Mouse (Mus musculus) olfactory bulb, adult 2 months (tissue): ENCODE results near the gene Atad3a. TPM values are rescaled to one million over a fixed set of nuclear protein-coding genes. Genes with fewer than 3 reads are reported as not detected.
A peak's percentile ranks its signal among the peaks of the same experiment; 100 is the strongest.

ENCODE experiments used
- H3K27ac ChIP-seq: fragments of 200-500 bp; 2 replicates; pipeline ENCODE4 v1.5.1; 2012; ENCODE audit warnings: low read depth, low read length; ENCODE audit not compliant: insufficient read depth
- H3K4me1 ChIP-seq: fragments of 200-500 bp; 2 replicates; pipeline ENCODE4 v1.6.1; 2012; ENCODE audit warnings: low read length; ENCODE audit not compliant: control insufficient read depth, insufficient read depth
- H3K4me3 ChIP-seq: fragments of 200-500 bp; 2 replicates; pipeline ENCODE4 v1.5.1; 2012; ENCODE audit warnings: mild to moderate bottlenecking, low read depth, low read length, moderate library complexity; ENCODE audit not compliant: insufficient read depth
- CTCF ChIP-seq: fragments of 200-500 bp; IDR thresholded peaks from 2 replicates; pipeline ENCODE4 v1.5.1; 2012; ENCODE audit warnings: low read depth, mild to moderate bottlenecking, low read length, moderate library complexity; ENCODE audit not compliant: insufficient read depth
- POLR2A ChIP-seq: fragments of 200-500 bp; IDR thresholded peaks from 2 replicates; pipeline ENCODE4 v1.6.1; 2012; ENCODE audit warnings: mild to moderate bottlenecking, low read depth, low read length, moderate library complexity; ENCODE audit not compliant: insufficient read depth
- WGBS: fragments of 180-500 bp; shearing (Covaris S2); methylation state at CpG from one replicate; pipeline ENCODE4 v1.1.7; 2018; 5-methylcytosine and 5-hydroxymethylcytosine counted together
- polyA plus RNA-seq: library from polyadenylated mRNA; stranded (reverse); fragments of >200 nt; gene quantifications from 2 replicates; pipeline ENCODE4 v1.2.4, GENCODE M21; 2012; ENCODE audit warnings: low replicate concordance; ENCODE audit not compliant: missing spikeins, insufficient read depth, insufficient read length

Gene Atad3a
- polyA plus RNA-seq, 1 experiment: not detected

- Histone ChIP-seq H3K27ac (peak within 1 kb of the TSS; percentile 69; the same call in 1 of the 2 replicates), H3K4me3 (peak within 1 kb of the TSS; percentile 80), H3K4me1 (peaks cover 22% of the 10 kb centered on the region)
- TF ChIP-seq POLR2A (peak; percentile 74), CTCF (no peak)
- under 1% methylated on average over 34 of the region's 35 CpGs for WGBS
These were observed 26.4 kb downstream of the Atad3a start, which contains the start of gene Tmem240 for GRCm38 (mm10) chr4:155734350-155734941. Gene Tmem240, plus strand, starts transcription at chr4:155734800.

GRCm38 (mm10) chr4:155733267-155733666 is 27.6 kb downstream of the Atad3a start:
- no peak for TF ChIP-seq CTCF
- H3K4me3 ChIP-seq: no peak overlapping the region
- WGBS: 87% methylated on average over 10 of the region's 10 CpGs
- H3K4me1 ChIP-seq: peaks cover 18% of the 10 kb centered on the region
- no peak overlapping the region for H3K27ac ChIP-seq

- no peak for TF ChIP-seq POLR2A
- TF ChIP-seq CTCF: no peak
- Histone ChIP-seq H3K4me3 (no peak overlapping the region), H3K4me1 (no peaks in the 10 kb centered on the region), H3K27ac (no peak overlapping the region)
- 89% methylated on average over 2 of the region's 2 CpGs for WGBS
These were observed 32.9 kb downstream of the Atad3a start for GRCm38 (mm10) chr4:155727993-155728392.

- no peak for TF ChIP-seq CTCF
- TF ChIP-seq POLR2A: no peak
- 39% methylated on average over 4 of the region's 4 CpGs for WGBS
- no peak overlapping the region for H3K27ac ChIP-seq
- H3K4me3 ChIP-seq: no peak overlapping the region
- H3K4me1 ChIP-seq: no peaks in the 10 kb centered on the region
These were observed 39.2 kb downstream of the Atad3a start for GRCm38 (mm10) chr4:155721668-155722083.

GRCm38 (mm10) chr4:155710521-155711252 is 50.2 kb downstream of the Atad3a start:
- H3K27ac ChIP-seq: peak overlapping the region; percentile 27
- H3K4me1 ChIP-seq: peaks cover 2% of the 10 kb centered on the region; the same call in 1 of the 2 replicates
- 21% methylated on average over 6 of the region's 6 CpGs for WGBS
- H3K4me3 ChIP-seq: no peak overlapping the region
- TF ChIP-seq CTCF (no peak), POLR2A (no peak)

- Histone ChIP-seq H3K4me1 (peaks cover 2% of the 10 kb centered on the region; the same call in 1 of the 2 replicates), H3K4me3 (no peak overlapping the region), H3K27ac (no peak overlapping the region)
- TF ChIP-seq CTCF (no peak), POLR2A (no peak)
These were observed 51.9 kb downstream of the Atad3a start for GRCm38 (mm10) chr4:155708988-155709387.

- H3K27ac ChIP-seq: no peak overlapping the region
These were observed 52.3 kb downstream of the Atad3a start for GRCm38 (mm10) chr4:155708582-155708981.

GRCm38 (mm10) chr4:155705592-155705929 is 55.3 kb downstream of the Atad3a start:
- TF ChIP-seq POLR2A (no peak), CTCF (no peak)
- under 1% methylated on average over 19 of the region's 19 CpGs for WGBS
- H3K4me1 ChIP-seq: peaks cover 2% of the 10 kb centered on the region; the same call in 1 of the 2 replicates
- peak overlapping the region; percentile 91 for H3K27ac ChIP-seq
- H3K4me3 ChIP-seq: peak overlapping the region; percentile 89

More at GRCm38 (mm10) chr4:155708582-155708981, 52.3 kb downstream of the Atad3a start:
- WGBS: 77% methylated on average over 2 of the region's 2 CpGs
- Histone ChIP-seq H3K4me3 (no peak overlapping the region), H3K4me1 (peaks cover 2% of the 10 kb centered on the region; the same call in 1 of the 2 replicates)
- TF ChIP-seq POLR2A (no peak), CTCF (no peak)

- peak within 1 kb of the TSS; percentile 89 for H3K4me3 ChIP-seq
- WGBS: under 1% methylated on average over 83 of the region's 83 CpGs
These were observed 55.9 kb downstream of the Atad3a start, which contains the start of gene Ssu72 for GRCm38 (mm10) chr4:155704721-155705591. Gene Ssu72, plus strand, starts transcription at chr4:155704800.

More at GRCm38 (mm10) chr4:155704721-155705591, 55.9 kb downstream of the Atad3a start, which contains the start of gene Ssu72:
- H3K27ac ChIP-seq: peak within 1 kb of the TSS; percentile 91
- TF ChIP-seq POLR2A (peak; percentile 82), CTCF (no peak)
- peaks cover 2% of the 10 kb centered on the region; the same call in 1 of the 2 replicates for H3K4me1 ChIP-seq
